Mouse (Mus musculus): ENCODE measurements at regions not wholly inside any gene's neighbourhood (a gene's known extent, or its start where the extent isn't known, plus 50 kb on each side); places are given as distances from the start of the nearest gene placed in this dataset.

DNA sequence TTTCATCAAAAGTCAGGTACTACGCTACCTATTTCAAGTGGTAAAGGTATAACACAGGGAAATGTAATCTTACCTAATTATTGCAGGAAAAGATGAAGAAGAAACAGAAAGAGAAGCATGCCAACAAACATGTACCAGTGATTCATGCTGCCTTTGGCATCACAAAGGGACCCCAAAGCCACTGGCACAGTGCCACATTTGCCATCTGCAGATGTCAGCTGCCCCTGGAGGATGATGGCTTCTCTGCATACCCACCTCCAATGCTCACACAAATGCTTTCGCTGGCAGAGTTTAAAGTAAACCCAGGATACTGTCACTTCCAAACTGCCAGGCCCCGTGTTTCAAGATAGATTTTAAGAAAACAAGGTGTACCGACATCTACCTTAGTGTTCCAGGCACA, 168.6 kb upstream of the Fbxl7 start:
- DNase-seq (ENCODE audit: low read depth, low spot score) = no peak
- H3K9me3 ChIP-seq (ENCODE audit: control insufficient read depth, insufficient read depth, low read depth, low read length) = no peaks in the 10 kb centered on the region
- TF ChIP-seq CHD2 (IDR thresholded peaks at IDR 0.05; ENCODE audit: low read depth, low read length) = no peak
- TF ChIP-seq MAFK (IDR thresholded peaks at IDR 0.05; ENCODE audit: insufficient read depth, low read depth, low read length) = no peak
- no peak for TF ChIP-seq ZC3H11A (IDR thresholded peaks at IDR 0.05; ENCODE audit: borderline replicate concordance, low read depth, low read length)
- no peak for TF ChIP-seq ZNF384 (IDR thresholded peaks at IDR 0.05; ENCODE audit: low read depth, low read length)
- no peak for TF ChIP-seq HCFC1 (IDR thresholded peaks at IDR 0.05; ENCODE audit: borderline replicate concordance, insufficient read depth, low read length)
- H3K36me3 ChIP-seq (ENCODE audit: control insufficient read depth, insufficient read depth, low read length, poor library complexity, severe bottlenecking) = no peaks in the 10 kb centered on the region
- no peaks in the 10 kb centered on the region for H3K4me1 ChIP-seq (ENCODE audit: control insufficient read depth in 2 of 2, insufficient read depth in 2 of 2, low read length in 2 of 2, poor library complexity in 1 of 2)
- no peak overlapping the region for H3K4me3 ChIP-seq (ENCODE audit: insufficient read depth in 1 of 2, low read depth in 1 of 2, low read length in 2 of 2, poor library complexity in 1 of 2, severe bottlenecking in 1 of 2)
- H3K9ac ChIP-seq (ENCODE audit: insufficient read depth, low read depth, low read length, poor library complexity, severe bottlenecking) = no peak overlapping the region
- H3K27ac ChIP-seq (ENCODE audit: insufficient read depth, low read depth, low read length, poor library complexity, severe bottlenecking) = no peak overlapping the region
- in situ Hi-C loops (cut with MboI; ENCODE audit: low sequenced_read_pairs in 2 of 2, unreplicated experiment in 2 of 2) = no loop called here

- H3K4me1 ChIP-seq (ENCODE audit: control insufficient read depth in 2 of 2, insufficient read depth in 2 of 2, low read length in 2 of 2, poor library complexity in 1 of 2) = no peaks in the 10 kb centered on the region
- H3K9ac ChIP-seq (ENCODE audit: insufficient read depth, low read depth, low read length, poor library complexity, severe bottlenecking) = no peak overlapping the region
- H3K4me3 ChIP-seq (ENCODE audit: insufficient read depth in 1 of 2, low read depth in 1 of 2, low read length in 2 of 2, poor library complexity in 1 of 2, severe bottlenecking in 1 of 2) = no peak overlapping the region
- TF ChIP-seq CHD2 (IDR thresholded peaks at IDR 0.05; ENCODE audit: low read depth, low read length) (no peak), HCFC1 (IDR thresholded peaks at IDR 0.05; ENCODE audit: borderline replicate concordance, insufficient read depth, low read length) (no peak), MAFK (IDR thresholded peaks at IDR 0.05; ENCODE audit: insufficient read depth, low read depth, low read length) (no peak), ZNF384 (IDR thresholded peaks at IDR 0.05; ENCODE audit: low read depth, low read length) (no peak), ZC3H11A (IDR thresholded peaks at IDR 0.05; ENCODE audit: borderline replicate concordance, low read depth, low read length) (no peak)
- no peak for DNase-seq (ENCODE audit: low read depth, low spot score)
- no peak overlapping the region for H3K27ac ChIP-seq (ENCODE audit: insufficient read depth, low read depth, low read length, poor library complexity, severe bottlenecking)
- H3K36me3 ChIP-seq (ENCODE audit: control insufficient read depth, insufficient read depth, low read length, poor library complexity, severe bottlenecking) = no peaks in the 10 kb centered on the region
- in situ Hi-C loops (cut with MboI; ENCODE audit: low sequenced_read_pairs in 2 of 2, unreplicated experiment in 2 of 2) = no loop called here
- no peaks in the 10 kb centered on the region for H3K9me3 ChIP-seq (ENCODE audit: control insufficient read depth, insufficient read depth, low read depth, low read length)
These were observed 172.3 kb upstream of the Fbxl7 start for GRCm38 (mm10) chr15:27067691-27068090.

- no peaks in the 10 kb centered on the region for H3K9me3 ChIP-seq (ENCODE audit: control insufficient read depth, insufficient read depth, low read depth, low read length)
- H3K4me3 ChIP-seq (ENCODE audit: insufficient read depth in 1 of 2, low read depth in 1 of 2, low read length in 2 of 2, poor library complexity in 1 of 2, severe bottlenecking in 1 of 2) = no peak overlapping the region
- no peak overlapping the region for H3K27ac ChIP-seq (ENCODE audit: insufficient read depth, low read depth, low read length, poor library complexity, severe bottlenecking)
- no peak overlapping the region for H3K9ac ChIP-seq (ENCODE audit: insufficient read depth, low read depth, low read length, poor library complexity, severe bottlenecking)
- no peaks in the 10 kb centered on the region for H3K4me1 ChIP-seq (ENCODE audit: control insufficient read depth in 2 of 2, insufficient read depth in 2 of 2, low read length in 2 of 2, poor library complexity in 1 of 2)
- no peaks in the 10 kb centered on the region for H3K36me3 ChIP-seq (ENCODE audit: control insufficient read depth, insufficient read depth, low read length, poor library complexity, severe bottlenecking)
- no peak for DNase-seq (ENCODE audit: low read depth, low spot score)
- TF ChIP-seq ZNF384 (IDR thresholded peaks at IDR 0.05; ENCODE audit: low read depth, low read length) (no peak), ZC3H11A (IDR thresholded peaks at IDR 0.05; ENCODE audit: borderline replicate concordance, low read depth, low read length) (no peak), MAFK (IDR thresholded peaks at IDR 0.05; ENCODE audit: insufficient read depth, low read depth, low read length) (no peak), CHD2 (IDR thresholded peaks at IDR 0.05; ENCODE audit: low read depth, low read length) (no peak), HCFC1 (IDR thresholded peaks at IDR 0.05; ENCODE audit: borderline replicate concordance, insufficient read depth, low read length) (no peak)
- in situ Hi-C loops (cut with MboI; ENCODE audit: low sequenced_read_pairs in 2 of 2, unreplicated experiment in 2 of 2) = no loop called here
These were observed 182.5 kb upstream of the Fbxl7 start for GRCm38 (mm10) chr15:27077926-27078325.

- Histone ChIP-seq H3K27ac (ENCODE audit: insufficient read depth, low read depth, low read length, poor library complexity, severe bottlenecking) (no peak overlapping the region), H3K36me3 (ENCODE audit: control insufficient read depth, insufficient read depth, low read length, poor library complexity, severe bottlenecking) (no peaks in the 10 kb centered on the region), H3K9me3 (ENCODE audit: control insufficient read depth, insufficient read depth, low read depth, low read length) (no peaks in the 10 kb centered on the region), H3K9ac (ENCODE audit: insufficient read depth, low read depth, low read length, poor library complexity, severe bottlenecking) (no peak overlapping the region), H3K4me3 (ENCODE audit: insufficient read depth in 1 of 2, low read depth in 1 of 2, low read length in 2 of 2, poor library complexity in 1 of 2, severe bottlenecking in 1 of 2) (no peak overlapping the region), H3K4me1 (ENCODE audit: control insufficient read depth in 2 of 2, insufficient read depth in 2 of 2, low read length in 2 of 2, poor library complexity in 1 of 2) (no peaks in the 10 kb centered on the region)
- no peak for DNase-seq (ENCODE audit: low read depth, low spot score)
- no peak for TF ChIP-seq ZNF384 (IDR thresholded peaks at IDR 0.05; ENCODE audit: low read depth, low read length)
- TF ChIP-seq ZC3H11A (IDR thresholded peaks at IDR 0.05; ENCODE audit: borderline replicate concordance, low read depth, low read length) = no peak
- TF ChIP-seq MAFK (IDR thresholded peaks at IDR 0.05; ENCODE audit: insufficient read depth, low read depth, low read length) = no peak
- no peak for TF ChIP-seq CHD2 (IDR thresholded peaks at IDR 0.05; ENCODE audit: low read depth, low read length)
- no peak for TF ChIP-seq HCFC1 (IDR thresholded peaks at IDR 0.05; ENCODE audit: borderline replicate concordance, insufficient read depth, low read length)
- in situ Hi-C loops (cut with MboI; ENCODE audit: low sequenced_read_pairs in 2 of 2, unreplicated experiment in 2 of 2) = no loop called here
These were observed 187.4 kb upstream of the Fbxl7 start for GRCm38 (mm10) chr15:27082826-27083225.

DNA sequence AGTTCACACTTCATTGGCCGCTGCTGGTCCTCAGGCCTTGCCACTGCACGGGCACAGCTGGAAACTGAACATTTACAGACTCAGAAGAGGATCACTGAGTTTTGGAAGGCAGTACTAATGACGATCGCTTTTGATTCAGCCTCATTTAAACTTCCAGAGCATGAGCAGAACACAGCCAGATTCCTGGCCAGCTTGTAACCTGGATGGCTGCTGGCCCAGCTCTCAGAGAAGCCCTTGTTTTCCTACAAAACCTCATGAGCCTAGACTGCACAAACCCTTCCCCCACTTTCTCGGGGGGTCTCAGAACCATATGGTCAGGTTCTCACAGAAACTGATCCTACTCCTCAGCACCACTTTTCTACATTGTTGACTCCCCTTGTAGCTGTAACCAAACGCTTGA, 188.2 kb upstream of the Fbxl7 start:
- DNase-seq (ENCODE audit: low read depth, low spot score) = no peak
- Histone ChIP-seq H3K4me3 (ENCODE audit: insufficient read depth in 1 of 2, low read depth in 1 of 2, low read length in 2 of 2, poor library complexity in 1 of 2, severe bottlenecking in 1 of 2) (no peak overlapping the region), H3K4me1 (ENCODE audit: control insufficient read depth in 2 of 2, insufficient read depth in 2 of 2, low read length in 2 of 2, poor library complexity in 1 of 2) (no peaks in the 10 kb centered on the region), H3K9me3 (ENCODE audit: control insufficient read depth, insufficient read depth, low read depth, low read length) (no peaks in the 10 kb centered on the region), H3K27ac (ENCODE audit: insufficient read depth, low read depth, low read length, poor library complexity, severe bottlenecking) (no peak overlapping the region), H3K9ac (ENCODE audit: insufficient read depth, low read depth, low read length, poor library complexity, severe bottlenecking) (no peak overlapping the region), H3K36me3 (ENCODE audit: control insufficient read depth, insufficient read depth, low read length, poor library complexity, severe bottlenecking) (no peaks in the 10 kb centered on the region)
- in situ Hi-C loops (cut with MboI; ENCODE audit: low sequenced_read_pairs in 2 of 2, unreplicated experiment in 2 of 2) = no loop called here
- TF ChIP-seq MAFK (IDR thresholded peaks at IDR 0.05; ENCODE audit: insufficient read depth, low read depth, low read length) (no peak), ZNF384 (IDR thresholded peaks at IDR 0.05; ENCODE audit: low read depth, low read length) (no peak)
